Mouse (Mus musculus) lung, postnatal 0 days (tissue): ENCODE results near the gene Flad1. TPM values are rescaled to one million over a fixed set of nuclear protein-coding genes. Genes with fewer than 3 reads are reported as not detected.

Source experiments
- ATAC-seq: fragments of 200-750 bp; cut with Nextera tagmentation; 2 replicates; pipeline ENCODE4 v1.8.0; 2017; ENCODE audit warnings: moderate library complexity
- DNase-seq: peaks from one replicate; pipeline ENCODE4 v3.0.0-alpha.2; 2016; ENCODE audit warnings: low spot score
- H3K27ac ChIP-seq: fragments of 300-500 bp; sonication (generic); 2 replicates; pipeline ENCODE4 v1.5.1; 2014; ENCODE audit warnings: antibody characterized with exemption, mild to moderate bottlenecking, low read length, mixed read lengths
- H3K27me3 ChIP-seq: fragments of 300-500 bp; sonication (generic); replicated peaks from 2 replicates; pipeline ENCODE4 v1.6.1; 2014; ENCODE audit warnings: low read length, mixed read lengths; ENCODE audit not compliant: insufficient read depth
- H3K36me3 ChIP-seq: fragments of 300-500 bp; sonication (generic); 2 replicates; pipeline ENCODE4 v1.6.1; 2014; ENCODE audit warnings: low read length, mixed read lengths; ENCODE audit not compliant: insufficient read depth
- H3K4me1 ChIP-seq: fragments of 300-500 bp; sonication (generic); 2 replicates; pipeline ENCODE4 v1.6.1; 2014; ENCODE audit warnings: antibody characterized with exemption, low read depth, low read length, mixed read lengths; ENCODE audit not compliant: insufficient read depth
- H3K4me2 ChIP-seq: fragments of 300-500 bp; sonication (generic); replicated peaks from 2 replicates; pipeline ENCODE4 v1.6.1; 2014; ENCODE audit warnings: low read depth, mild to moderate bottlenecking, low read length, moderate library complexity, mixed read lengths
- H3K4me3 ChIP-seq: fragments of 300-500 bp; sonication (generic); 2 replicates; pipeline ENCODE4 v1.5.1; 2014; ENCODE audit warnings: low read depth, low read length
- H3K9ac ChIP-seq: fragments of 300-500 bp; sonication (generic); replicated peaks from 2 replicates; pipeline ENCODE4 v1.6.1; 2014; ENCODE audit warnings: low read depth, mild to moderate bottlenecking
- H3K9me3 ChIP-seq: fragments of 300-500 bp; sonication (generic); 2 replicates; pipeline ENCODE4 v1.6.1; 2016; ENCODE audit warnings: low read length, mixed read lengths
- CTCF ChIP-seq: IDR thresholded peaks from 2 replicates; pipeline ENCODE4 v1.5.1; 2016; ENCODE audit warnings: antibody characterized with exemption, mild to moderate bottlenecking
- EP300 ChIP-seq: IDR thresholded peaks from 2 replicates; pipeline ENCODE4 v1.6.1; 2016; ENCODE audit warnings: antibody characterized with exemption, mild to moderate bottlenecking, control low read depth
- WGBS: fragments of 180-500 bp; shearing (Covaris S2); extraction: QIAGEN DNeasy Blood & Tissue Kit; methylation state at CpG from one replicate; pipeline ENCODE4 v1.1.7; 2014; 5-methylcytosine and 5-hydroxymethylcytosine counted together
- polyA plus RNA-seq: library from polyadenylated mRNA; unstranded; fragments of >200 nt; fragmentation: Nextera tagmentation; extraction: Ambion mirVana; gene quantifications from 2 replicates; pipeline ENCODE4 v1.2.1, GENCODE M21; 2015

Flad1 gene
- polyA plus RNA-seq, 1 experiment from 2014 or later: 17.9 TPM

GRCm38 (mm10) chr3:89367338-89367737 lies 44.3 kb downstream of the Flad1 start:
- no peak for TF ChIP-seq CTCF
- no peak for TF ChIP-seq EP300
- ATAC-seq: no peak

GRCm38 (mm10) chr3:89365486-89366414 lies 45.9 kb downstream of the Flad1 start:
- Histone ChIP-seq H3K4me3 (no peak overlapping the region), H3K27ac (no peak overlapping the region), H3K4me1 (no peaks in the 10 kb centered on the region), H3K9me3 (no peaks in the 10 kb centered on the region), H3K36me3 (no peaks in the 10 kb centered on the region), H3K4me2 (no peak overlapping the region), H3K9ac (no peak overlapping the region), H3K27me3 (no peaks in the 10 kb centered on the region)
- ATAC-seq (no peak), DNase-seq (no peak)
- WGBS: 56% methylated on average over 20 of the region's 20 CpGs
- no peak for TF ChIP-seq CTCF
- TF ChIP-seq EP300: no peak

More at GRCm38 (mm10) chr3:89367338-89367737, 44.3 kb downstream of the Flad1 start:
- no peaks in the 10 kb centered on the region for H3K36me3 ChIP-seq
- H3K4me1 ChIP-seq: no peaks in the 10 kb centered on the region
- DNase-seq: no peak
- H3K4me3 ChIP-seq: no peak overlapping the region
- WGBS: 59% methylated on average over 11 of the region's 11 CpGs
- no peak overlapping the region for H3K9ac ChIP-seq
- no peaks in the 10 kb centered on the region for H3K27me3 ChIP-seq
- no peak overlapping the region for H3K27ac ChIP-seq
- no peaks in the 10 kb centered on the region for H3K9me3 ChIP-seq
- no peak overlapping the region for H3K4me2 ChIP-seq

- Histone ChIP-seq H3K9ac (no peak within 1 kb of the TSS), H3K36me3 (no peaks in the 10 kb centered on the region), H3K9me3 (no peaks in the 10 kb centered on the region), H3K4me2 (no peak within 1 kb of the TSS), H3K4me1 (no peaks in the 10 kb centered on the region), H3K4me3 (no peak within 1 kb of the TSS), H3K27ac (no peak within 1 kb of the TSS), H3K27me3 (no peaks in the 10 kb centered on the region)
- TF ChIP-seq EP300 (no peak), CTCF (no peak)
- DNase-seq (no peak), ATAC-seq (no peak)
- WGBS: 90% methylated on average over 10 of the region's 11 CpGs
These were observed 46.6 kb downstream of the Flad1 start, which contains the start of gene Dcst1 for GRCm38 (mm10) chr3:89365153-89365485. Gene Dcst1 (minus strand): TSS chr3:89365253.

DNA sequence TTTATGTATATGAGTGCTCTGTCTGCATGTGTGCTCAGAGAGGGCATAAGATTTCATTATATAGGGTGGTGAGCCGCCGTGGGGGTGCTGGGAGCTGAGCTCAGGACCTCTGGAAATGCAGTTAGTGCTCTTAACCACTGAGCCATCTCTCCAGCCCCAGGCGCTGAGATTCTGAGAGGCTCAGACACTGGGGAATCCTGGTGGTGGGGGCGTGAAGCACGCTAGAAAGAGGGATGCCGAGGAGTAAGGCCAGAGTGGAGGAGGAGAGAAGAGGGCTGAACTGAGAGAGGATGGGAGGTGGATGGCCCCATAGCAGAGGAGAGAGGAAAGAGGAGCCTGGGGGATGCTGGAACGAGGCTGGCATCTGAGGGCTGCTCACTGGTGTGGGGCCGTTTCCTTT lies 47.0 kb downstream of the Flad1 start:
- no peaks in the 10 kb centered on the region for H3K9me3 ChIP-seq
- H3K27ac ChIP-seq: no peak overlapping the region
- no peak overlapping the region for H3K4me2 ChIP-seq
- H3K9ac ChIP-seq: no peak overlapping the region
- no peak overlapping the region for H3K4me3 ChIP-seq
- WGBS: 71% methylated on average over 8 of the region's 8 CpGs
- DNase-seq (no peak), ATAC-seq (no peak)
- H3K36me3 ChIP-seq: no peaks in the 10 kb centered on the region
- TF ChIP-seq CTCF (no peak), EP300 (no peak)
- no peaks in the 10 kb centered on the region for H3K27me3 ChIP-seq
- no peaks in the 10 kb centered on the region for H3K4me1 ChIP-seq

DNA sequence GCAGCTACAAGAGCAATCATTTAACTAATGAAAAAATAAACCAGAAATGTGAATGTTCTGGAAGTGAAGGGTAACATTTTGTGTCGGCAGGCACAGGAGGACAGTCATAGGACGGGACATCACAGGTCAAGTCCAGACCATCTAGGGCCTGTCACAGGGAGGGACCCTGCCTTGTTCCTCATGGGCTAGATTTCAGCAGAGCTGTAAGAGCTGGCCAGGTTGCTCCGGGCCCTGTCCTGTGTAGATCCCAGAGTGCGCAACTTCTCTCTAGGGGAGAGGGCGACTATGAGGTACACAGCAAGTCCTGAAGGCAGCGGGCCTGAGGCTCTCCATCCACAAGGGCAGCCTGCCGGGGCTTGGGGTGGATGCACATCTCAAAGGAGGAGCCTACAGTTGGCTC lies 50.0 kb downstream of the Flad1 start, which contains the start of gene Dcst2:
Gene Dcst2 (plus strand): TSS at position 301 of the 400 bp plus-strand sequence.
- H3K9me3 ChIP-seq: no peaks in the 10 kb centered on the region
- DNase-seq (no peak), ATAC-seq (no peak)
- no peak within 1 kb of the TSS for H3K4me3 ChIP-seq
- H3K36me3 ChIP-seq: no peaks in the 10 kb centered on the region
- H3K4me2 ChIP-seq: no peak within 1 kb of the TSS
- TF ChIP-seq EP300 (no peak), CTCF (no peak)
- H3K27ac ChIP-seq: no peak within 1 kb of the TSS
- 84% methylated on average over 7 of the region's 7 CpGs for WGBS
- H3K4me1 ChIP-seq: no peaks in the 10 kb centered on the region
- no peaks in the 10 kb centered on the region for H3K27me3 ChIP-seq
- no peak within 1 kb of the TSS for H3K9ac ChIP-seq

- H3K9me3 ChIP-seq: no peaks in the 10 kb centered on the region
- no peaks in the 10 kb centered on the region for H3K27me3 ChIP-seq
- no peak overlapping the region for H3K4me2 ChIP-seq
- H3K27ac ChIP-seq: no peak overlapping the region
- no peak overlapping the region for H3K9ac ChIP-seq
- ATAC-seq: no peak
- WGBS: 66% methylated on average over 3 of the region's 3 CpGs
- H3K4me3 ChIP-seq: no peak overlapping the region
- H3K36me3 ChIP-seq: no peaks in the 10 kb centered on the region
- TF ChIP-seq CTCF: no peak
- no peak for TF ChIP-seq EP300
- DNase-seq: no peak
- no peaks in the 10 kb centered on the region for H3K4me1 ChIP-seq
These were observed 51.4 kb downstream of the Flad1 start for GRCm38 (mm10) chr3:89360237-89360636.
